Mouse (Mus musculus): ENCODE measurements around the gene Fam71e2.

Fam71e2 gene

DNA sequence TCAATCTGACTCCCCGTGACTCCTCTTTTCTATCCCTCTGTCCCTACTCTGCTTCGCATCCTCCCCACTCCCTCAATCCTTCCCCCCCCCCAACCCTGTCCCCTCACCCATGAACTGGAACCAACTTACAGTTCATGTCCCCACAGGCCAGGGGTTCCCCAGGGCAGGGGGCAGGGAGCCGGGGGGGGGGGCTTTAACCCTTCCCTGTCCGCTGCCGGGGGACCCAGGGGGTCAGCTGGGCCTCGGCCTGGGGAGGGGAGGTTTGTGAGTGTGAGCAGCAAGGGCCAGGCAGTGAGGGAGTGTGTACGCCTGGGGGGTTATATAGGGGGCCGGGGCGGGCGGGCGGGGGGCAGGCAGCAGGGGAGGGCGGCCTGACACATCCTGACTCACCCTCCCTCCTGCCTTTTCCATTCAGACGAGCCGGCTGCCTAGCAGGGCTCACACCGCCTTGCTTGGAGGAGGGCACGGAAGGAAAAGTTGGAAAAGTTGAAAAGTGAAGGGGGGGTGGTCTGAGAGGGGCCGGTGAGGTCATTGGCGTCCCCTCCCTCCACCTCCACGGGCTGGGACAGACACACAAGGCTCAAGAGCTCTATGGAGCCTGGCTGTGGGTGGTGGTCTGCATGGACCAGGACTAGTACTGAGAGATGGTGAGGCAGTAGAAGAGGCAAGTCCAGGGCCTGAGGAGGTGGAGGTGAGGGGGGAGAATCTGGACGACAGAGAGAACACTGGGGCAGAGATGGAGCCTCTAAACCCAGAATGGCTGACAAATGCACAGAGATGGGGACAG is 6.9 kb upstream of the Fam71e2 start:
- DNase-seq: no peak

DNA sequence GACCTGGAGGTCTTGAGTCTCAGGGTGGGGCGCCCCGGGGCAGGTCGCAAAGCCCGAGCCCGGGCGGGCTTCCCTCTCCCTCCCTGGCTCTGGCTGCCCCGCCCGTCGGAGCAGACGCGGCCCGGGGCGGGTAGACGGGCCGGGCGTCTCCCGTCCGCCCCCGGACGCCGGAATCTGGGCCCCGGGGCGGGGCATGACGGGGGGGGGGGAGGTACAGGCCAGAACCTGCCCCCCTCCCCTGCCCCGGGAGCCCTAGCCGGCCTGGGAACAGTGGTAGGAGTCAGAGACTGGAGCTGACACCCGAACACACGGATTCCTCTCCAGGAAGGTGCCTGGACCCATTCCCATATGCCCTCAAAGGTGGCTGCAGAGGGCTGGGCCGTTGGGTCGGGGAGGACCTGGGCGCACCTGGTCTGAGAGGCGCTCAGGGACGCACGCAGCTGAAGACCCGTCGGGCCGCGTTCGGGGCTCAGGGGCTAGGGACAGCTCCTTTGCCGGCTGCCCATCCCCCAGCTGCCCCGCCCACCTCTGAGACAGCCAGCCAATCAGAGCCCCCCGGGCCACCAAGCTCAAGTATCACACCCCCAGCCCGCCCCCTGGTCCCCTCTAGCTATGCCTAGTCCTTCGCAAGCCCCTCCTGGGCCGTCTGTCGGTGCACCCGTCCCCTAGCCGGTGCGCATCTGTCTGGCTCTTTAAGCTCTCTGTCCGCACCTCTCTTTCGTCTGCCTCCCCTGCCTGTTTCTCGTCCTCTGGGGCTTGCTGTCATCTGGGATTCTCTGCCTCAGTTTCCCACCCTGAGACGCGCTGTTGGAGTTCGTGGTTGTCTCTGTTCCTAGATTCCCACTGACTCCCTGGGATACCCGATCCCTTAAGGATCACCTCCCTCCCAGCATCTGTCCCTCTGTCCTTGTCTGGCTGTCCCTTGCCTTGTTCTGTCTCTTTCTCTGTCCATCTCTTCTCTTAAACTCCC is 6.0 kb upstream of the Fam71e2 start:
- DNase-seq: peak; percentile 75 to 79

DNA sequence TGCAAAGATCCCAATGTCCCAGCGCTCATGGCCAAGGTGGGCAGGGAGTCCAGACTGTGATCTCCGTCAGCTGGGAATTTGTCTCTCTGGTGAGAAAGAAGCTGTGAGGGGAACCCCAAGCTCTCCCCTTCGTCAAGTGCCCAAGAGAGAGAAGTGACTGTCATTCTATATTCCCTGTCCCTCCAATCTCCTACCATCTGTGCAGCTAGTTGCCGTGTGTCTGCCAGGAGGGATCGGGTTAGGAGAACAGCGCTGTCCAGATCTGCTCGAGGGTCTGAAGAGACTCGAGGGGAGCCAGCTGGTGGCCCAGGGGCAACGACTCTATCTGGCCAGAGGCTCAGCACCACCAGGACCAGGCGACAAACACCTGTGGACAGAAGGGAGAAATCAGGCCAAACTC is 5.0 kb upstream of the Fam71e2 start:
- no peak for DNase-seq

DNA sequence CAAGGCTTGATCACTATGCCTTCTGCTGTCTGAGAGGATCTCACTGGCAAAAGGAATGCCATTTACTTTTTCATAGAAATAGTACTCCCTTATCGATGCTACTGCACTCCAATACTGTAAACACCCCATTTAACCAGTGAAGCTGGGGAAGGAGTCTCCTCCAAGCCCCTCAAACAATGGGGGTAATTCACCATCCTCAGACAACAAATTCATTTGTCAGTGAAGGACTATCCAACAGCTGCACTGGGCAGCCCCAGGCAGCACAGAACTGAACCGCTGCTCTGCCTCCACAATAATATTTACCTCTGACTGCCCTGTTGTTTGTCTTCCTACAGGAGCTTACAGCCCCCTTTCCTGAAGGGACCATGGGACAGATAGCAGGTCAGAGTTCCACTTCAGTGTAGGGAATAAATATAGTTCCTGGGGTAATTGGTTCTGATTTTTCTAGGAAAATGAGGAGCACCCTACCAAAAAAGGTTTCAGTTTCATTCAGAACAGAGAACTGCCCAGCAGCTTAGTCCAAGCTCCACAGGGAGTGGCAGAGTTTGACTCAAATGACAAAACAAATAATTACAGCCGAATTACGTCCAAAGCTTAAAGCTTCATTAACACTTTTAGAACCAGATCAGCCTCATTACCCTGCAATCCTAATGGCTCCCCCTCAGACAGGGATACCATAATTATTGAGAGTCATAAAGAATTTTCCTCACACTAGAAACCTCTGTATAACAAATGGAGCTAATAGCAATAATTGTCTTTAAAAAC is 6.0 kb downstream of the Fam71e2 start:
- DNase-seq: peak in 1 of 2 experiments; percentile 4

DNA sequence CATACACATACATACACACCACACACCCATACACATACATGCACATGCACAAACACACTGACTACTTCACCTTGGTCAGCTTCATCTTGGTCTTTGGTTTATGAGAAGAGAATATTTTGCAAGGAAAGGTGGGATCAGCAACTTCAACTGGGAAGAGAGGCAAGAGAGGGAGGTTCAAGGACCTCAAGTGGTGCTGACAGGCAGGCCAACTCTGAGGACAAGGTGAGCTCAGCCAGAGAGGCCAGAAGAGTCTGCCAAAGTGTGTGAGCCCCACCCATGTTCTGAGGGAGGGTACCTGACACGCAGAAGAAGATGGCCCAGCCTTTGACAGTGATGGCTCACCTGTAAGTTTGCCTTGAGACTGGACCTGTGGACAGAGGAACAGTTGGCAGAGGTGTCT is 11.4 kb downstream of the Fam71e2 start:
- DNase-seq: peak in 1 of 2 experiments; percentile 17

DNA sequence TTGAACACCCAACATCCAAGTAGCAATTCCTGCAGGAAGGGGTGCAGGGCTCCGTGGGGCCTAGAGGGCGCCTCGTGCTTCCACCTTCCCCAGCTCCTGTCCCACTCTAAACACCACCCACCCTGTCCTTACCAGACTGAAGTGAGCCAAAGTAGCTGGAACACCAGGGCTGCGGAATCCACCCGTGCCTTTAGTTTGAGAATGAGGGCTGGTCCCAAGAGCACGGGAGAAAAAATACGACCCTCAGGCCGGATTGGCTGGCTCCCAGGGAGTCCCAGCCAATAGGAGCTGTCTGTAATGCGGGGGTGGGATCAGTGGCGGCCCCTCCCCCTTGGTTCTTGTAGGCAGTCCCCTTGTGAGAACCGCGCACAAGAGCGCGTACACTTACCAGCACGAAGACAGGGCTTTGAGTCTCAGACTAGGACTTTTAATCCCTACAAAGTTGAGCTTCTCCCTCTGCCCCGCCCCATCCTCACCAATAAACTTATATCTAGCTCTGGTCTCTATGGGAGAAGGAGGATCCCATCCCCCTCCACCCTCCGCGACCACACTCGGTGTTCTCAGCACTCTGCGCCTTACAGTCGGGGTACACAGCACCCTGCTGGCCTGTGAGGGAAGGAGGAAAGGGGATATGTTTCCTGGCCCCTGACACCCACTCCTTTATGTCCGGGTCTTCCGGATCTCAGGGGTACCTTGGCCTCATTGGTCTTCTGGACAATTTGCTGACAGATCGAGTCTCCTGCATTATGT is 18.1 kb downstream of the Fam71e2 start, which contains the start of gene Cox6b2:
Gene Cox6b2, minus strand, starts transcription at position 274 of the 750 bp plus-strand sequence.
- DNase-seq: peak; percentile 88 to 91

DNA sequence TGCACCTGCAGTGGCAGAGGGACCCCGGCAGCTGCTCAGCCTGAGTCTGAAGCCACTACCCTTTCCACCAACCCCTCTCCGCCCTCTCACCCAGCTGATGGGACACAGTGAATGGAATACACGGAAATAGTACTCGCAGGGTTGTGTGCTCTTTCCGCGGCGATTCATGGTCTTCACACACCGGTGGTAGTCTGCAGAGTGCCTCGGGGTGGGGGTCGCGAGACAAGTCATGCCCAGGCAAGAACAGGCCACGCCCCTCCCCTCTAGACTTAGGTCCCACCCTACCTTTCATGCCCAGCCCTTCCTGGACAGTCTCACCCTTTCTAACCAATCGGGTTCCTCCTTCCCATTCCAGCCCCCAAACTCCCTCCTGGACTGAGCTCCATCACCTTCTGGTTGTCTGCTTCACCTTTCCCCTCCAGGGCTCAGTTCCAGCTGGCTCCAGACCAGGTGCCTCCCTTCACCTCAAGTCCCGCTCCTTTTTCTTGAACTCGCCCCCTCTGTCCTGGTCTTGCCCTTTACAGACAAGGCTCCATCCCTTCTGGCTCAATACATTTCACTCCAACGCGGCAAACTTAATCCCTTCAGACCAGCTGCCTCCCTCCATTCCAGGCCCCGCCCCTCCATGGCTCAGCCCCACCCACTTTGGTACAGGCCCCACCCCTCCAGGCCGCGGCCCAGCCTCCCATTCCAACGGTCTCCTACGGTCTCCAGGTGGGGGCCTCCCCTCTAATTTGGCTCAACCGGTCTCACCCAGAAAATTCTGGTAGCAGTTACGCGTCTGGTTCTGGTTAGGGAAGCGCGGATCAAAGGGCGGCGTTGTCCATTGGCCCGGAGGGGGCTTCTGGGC is 18.9 kb downstream of the Fam71e2 start:
- peak; percentile 69 to 80 for DNase-seq

DNA sequence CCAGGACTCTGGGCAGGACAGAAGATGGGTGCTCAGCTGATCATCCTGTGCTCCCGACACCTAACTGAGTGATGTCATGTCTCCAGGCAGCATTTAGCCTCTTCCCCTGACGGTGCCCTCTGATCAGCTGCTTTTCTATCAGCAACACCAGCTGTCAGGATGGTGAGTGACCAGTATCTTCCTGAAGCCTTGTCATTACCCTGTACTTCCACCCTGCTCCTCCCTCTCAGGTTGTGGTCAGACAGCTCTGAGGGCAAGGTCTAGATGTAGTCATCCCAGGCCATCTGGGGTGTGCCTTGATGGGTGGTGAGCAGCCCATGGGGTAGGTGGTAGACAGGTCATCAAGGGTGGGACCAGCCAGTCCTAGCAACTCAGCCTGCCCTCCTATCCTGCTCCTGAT is 21.9 kb downstream of the Fam71e2 start:
- no peak for DNase-seq

DNA sequence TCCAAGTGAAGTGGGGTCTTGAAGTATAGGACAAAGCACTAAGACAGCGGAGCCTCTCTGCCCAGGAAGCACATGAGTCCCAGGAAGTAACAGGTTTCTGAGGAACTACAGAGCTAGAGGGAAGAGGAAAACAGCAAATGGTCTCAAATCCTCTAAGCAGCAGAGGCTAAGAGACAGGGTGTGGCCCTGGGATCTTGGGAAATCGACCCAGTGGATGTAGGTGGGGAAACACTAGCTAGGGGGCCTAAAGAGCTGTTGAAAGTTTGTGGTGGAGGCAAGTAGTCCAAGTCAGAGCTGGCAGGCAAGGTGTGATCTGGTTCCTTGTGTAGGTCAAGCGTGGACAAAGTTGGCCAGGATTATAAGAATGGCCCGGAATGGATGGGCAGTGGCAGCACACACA is 22.8 kb downstream of the Fam71e2 start:
- DNase-seq: no peak

DNA sequence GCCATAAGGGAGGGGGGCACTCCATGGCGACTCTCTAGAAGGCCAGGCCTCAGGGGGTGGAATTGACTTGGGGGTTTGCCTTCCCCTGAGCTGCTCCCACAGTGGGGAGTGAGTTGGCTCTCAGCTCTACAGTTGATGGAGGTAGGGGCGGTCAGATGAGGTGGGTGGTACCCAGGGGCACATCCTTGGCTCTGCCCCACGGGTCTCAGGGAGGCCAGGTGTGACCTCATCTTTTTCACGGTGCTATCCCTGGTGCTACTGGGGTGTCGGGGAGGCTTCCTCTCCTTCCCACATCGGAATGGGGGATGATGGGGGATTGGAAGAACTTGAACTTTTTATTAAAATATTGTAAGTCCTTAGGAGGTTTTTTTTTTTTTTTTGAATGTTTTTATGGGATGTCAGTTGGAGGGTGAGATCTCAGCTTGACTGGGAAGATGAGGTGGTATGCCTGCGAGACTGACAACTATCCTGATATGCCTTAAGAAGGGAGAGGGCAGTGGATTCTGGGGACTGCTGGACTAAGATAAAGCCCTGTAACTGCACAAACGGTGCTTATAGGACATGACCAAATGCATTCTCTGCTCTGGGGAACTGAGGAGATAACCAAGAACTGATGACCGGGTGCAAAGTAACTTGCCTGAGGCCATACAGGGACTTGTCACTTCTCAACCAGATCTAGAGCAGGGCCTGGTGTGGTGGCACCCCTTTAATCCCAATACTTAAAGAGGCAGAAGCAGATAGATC is 23.8 kb downstream of the Fam71e2 start:
- DNase-seq: no peak

DNA sequence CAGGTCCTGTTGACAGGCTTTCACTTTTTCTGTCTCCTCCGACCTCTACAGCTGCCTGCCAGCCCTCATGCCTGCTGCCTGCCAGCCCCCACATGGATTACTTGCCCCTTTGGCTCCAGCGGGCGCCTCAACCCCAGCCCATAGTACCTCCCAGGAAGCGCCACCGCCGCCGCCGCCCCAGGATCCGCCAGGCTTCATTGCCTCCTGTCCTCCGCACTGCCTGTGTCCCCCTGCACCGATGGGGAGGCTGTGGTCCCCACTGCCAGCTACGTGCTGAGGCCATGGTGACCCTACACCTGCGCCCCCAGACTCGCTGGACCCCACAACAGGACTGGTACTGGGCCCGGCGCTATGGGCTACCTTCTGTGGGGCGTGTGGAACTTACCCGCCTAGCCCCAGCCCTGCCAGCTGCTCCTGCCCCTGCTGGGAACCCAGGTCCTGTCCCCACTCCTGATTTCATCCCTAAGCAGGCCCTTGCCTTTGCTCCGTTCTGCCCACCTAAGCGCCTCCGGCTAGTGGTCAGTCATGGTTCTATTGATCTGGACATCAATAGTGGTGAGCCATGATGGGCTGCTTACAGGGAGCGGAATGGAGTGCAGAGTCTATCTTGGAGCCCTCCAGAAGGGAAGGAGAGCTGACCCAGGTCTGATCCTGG is 24.6 kb downstream of the Fam71e2 start:
- DNase-seq: no peak

DNA sequence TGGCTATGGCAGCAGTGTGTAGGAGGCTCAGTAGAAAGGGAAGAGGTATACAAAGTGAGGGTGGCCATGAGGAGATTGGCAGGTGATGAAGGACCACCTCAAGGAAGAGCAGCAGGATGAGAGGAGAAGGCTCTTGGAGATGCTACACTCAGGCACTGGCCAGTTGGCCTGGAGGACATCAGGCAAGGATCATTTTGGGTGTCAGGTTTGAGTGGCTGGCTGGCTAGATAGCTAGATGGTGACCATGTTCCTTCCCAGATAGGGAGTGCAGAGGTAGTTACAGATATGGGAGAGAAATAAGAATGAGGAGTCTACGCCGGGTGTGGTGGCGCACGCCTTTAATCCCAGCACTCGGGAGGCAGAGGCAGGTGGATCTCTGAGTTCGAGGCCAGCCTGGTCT is 26.2 kb downstream of the Fam71e2 start:
- DNase-seq: no peak

DNA sequence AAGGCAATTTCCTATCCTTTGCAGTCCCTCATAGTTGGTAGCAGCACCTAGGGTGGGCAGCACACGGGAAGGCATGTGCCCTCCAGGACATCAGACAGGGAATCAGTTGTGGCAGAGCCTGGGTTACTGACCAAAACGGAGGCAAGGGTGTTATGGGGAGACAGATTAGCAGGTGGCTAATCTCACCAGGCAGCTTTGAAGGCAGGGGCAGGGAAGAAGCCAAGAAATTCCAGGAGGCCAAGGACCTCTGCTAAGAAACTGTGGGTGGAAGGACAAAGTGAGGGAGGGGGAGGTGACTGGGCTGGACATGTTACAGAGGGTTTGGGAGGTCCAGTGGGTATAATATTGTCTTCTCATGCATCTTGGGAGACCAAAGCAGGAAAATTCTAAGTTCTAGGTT is 27.7 kb downstream of the Fam71e2 start:
- DNase-seq: no peak

DNA sequence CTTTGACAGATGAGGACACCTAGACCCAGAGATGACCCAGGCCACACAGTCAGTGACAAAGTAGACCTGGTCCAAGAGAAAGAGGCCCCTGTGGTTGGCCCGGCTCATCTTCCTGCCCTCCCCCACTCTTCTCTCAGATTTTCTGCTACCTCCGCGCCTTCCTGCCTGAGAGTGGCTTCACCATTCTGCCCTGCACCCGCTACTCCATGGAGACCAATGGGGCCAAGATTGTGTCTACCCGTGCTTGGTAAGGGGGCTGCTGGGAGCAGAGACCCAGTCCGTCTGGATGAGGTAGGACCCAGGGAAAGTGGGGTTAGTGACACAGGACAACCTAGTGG is 28.7 kb downstream of the Fam71e2 start:
- no peak for DNase-seq

DNA sequence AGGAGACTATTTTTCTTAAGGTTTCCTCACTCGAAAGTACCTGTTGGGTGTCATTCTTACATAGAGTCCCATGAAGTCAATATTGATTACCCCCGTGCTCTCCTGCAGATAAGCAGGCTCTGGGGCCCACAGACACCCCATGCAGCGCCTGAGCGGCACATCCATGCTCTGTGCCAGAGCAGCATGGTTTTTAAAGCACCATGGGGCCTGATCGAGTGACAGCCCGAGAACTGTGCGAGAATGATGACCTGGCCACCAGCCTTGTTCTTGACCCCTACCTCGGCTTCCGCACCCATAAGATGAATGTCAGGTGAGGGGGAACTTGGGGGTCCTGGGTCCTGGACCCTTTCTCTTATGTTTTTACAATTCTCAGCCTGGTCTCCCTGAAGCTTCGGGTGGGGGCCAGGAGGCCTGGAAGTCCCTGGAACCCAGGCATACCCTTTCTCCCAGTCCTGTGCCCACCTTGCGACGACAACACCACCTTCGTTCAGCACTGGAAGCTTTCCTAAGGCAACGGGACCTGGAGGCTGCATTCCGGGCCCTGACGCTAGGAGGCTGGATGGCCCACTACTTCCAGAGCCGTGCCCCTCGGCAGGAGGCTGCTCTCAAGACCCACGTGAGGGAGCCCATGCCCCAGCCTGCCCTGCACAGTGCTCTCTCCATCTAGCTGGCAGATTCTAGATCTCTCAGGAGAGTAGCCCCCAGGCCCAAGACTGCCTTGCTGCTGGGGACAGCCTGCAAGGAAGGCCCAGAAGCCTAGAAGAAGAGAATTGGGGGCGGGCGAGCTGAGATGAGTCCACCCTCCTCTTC is 29.2 kb downstream of the Fam71e2 start:
- no peak for DNase-seq

DNA sequence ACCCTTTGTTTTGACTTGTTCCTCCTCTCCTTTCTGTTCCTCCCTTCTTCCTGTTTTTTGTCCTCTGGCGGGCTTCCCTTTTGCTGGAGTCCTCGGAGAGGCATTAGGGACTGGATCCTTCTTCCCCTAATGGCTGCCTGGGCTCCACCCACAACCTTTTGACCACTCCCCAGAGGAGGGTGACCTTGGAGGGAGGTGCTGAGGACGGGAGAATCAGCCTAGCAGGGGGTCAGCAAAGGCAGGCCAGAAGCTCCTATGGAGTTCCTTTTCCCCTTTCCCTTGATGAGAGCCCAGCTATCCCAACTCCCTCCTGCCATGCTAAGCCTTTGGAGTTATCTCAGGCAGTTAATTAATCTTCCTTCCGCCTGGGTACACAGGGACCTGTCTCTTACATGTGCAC is 30.0 kb downstream of the Fam71e2 start:
- peak; percentile 76 to 91 for DNase-seq

DNA sequence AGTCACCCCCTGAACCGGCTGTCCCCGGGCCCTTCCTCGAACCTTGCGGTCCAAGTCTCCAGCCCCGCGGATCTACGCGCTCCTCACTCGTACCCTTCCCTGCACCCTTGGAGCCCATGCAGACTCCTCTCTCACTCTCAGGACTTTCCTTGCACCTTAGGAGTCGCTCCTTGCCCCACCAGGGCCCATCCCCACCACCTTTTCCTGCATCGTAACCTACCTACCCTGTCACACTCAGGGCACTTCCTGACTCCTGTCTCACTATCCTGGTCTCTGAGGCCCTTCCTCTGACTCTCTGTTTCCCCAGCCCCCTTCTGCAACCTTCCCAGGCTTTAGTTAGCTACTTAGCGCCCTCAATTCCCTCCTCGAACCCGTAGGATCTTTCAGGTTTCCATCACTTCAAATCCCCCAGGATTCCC is 30.8 kb downstream of the Fam71e2 start:
- no peak for DNase-seq

DNA sequence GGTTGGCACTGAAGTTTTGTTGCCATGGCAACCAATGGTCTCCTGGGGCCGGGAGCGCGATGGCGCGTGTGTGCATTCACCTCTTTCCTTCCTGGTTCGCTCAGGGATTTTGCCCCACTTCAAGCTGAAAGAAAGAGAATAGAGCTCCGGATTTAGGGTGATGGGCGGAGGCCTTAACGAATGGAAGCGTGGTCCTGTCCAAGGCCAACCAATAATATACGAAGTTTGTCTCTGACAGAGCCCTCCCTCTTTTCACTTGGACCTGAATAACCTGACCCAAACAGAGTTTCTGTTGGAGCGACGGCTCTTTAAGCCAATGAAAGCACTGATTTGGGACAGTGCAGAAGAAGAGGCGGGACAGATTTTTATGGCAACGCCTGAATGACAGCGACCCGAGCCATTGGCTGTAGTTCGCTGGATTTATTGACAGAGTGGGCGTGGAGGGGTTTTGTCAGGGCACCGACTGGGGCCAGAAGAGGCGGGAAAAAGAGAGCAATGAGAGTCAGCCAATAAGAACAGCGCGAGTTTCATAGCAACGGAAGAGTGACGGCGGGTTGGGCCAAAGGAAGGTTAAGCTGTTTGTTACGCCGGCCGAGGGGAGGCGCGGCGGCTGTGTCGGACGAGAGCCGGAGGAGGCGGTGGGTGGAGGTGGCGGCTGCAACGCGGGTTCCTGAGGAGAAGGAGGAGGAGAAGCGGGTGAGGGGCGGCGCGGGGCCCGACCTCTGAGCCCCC is 31.4 kb downstream of the Fam71e2 start, which contains the start of gene Kmt5c:
Gene Kmt5c, plus strand, starts transcription at position 572 of the 732 bp plus-strand sequence.
- peak; percentile 99 for DNase-seq
